Mouse (Mus musculus): ENCODE data around the gene Tead1. TPM values are rescaled to one million over a fixed set of nuclear protein-coding genes. Genes with fewer than 3 reads are reported as not detected.

Tead1 gene
- total and polyA plus RNA-seq, 3 experiments = 0.38 TPM; not detected in 2

GRCm38 (mm10) chr7:112787281-112787680 lies 108.2 kb downstream of the Tead1 start:
- Histone ChIP-seq H3K27me3 (ENCODE audit: insufficient read depth, low read length) (no peaks in the 10 kb centered on the region), H3K4me3 (ENCODE audit: low read depth, low read length) (no peak overlapping the region), H3K9me3 (replicated peaks) (peaks cover 23% of the 10 kb centered on the region), H3K36me3 (replicated peaks) (no peaks in the 10 kb centered on the region), H3K4me1 (ENCODE audit: insufficient read depth, low read depth, low read length) (no peaks in the 10 kb centered on the region)
- ATAC-seq (ENCODE audit: extremely low read depth, insufficient number of reproducible peaks, low FRiP score, poor library complexity, severe bottlenecking) (no peak), DNase-seq (ENCODE audit: low spot score) (no peak)
- TF ChIP-seq GATA2 (IDR thresholded peaks at IDR 0.05; ENCODE audit: borderline replicate concordance, low read depth, low read length) = no peak
- TF ChIP-seq TAL1 (conservative IDR thresholded peaks at IDR 0.05; ENCODE audit: low read depth, low read length) = no peak
- no peak for TF ChIP-seq GATA1 (IDR thresholded peaks at IDR 0.05; ENCODE audit: borderline replicate concordance, low read length)
- no peak for TF ChIP-seq POLR2AphosphoS5 (IDR thresholded peaks at IDR 0.05; ENCODE audit: insufficient replicate concordance, low read depth, low read length)
- no peak for TF ChIP-seq CTCF (IDR thresholded peaks at IDR 0.05; ENCODE audit: low read depth, low read length)

DNA sequence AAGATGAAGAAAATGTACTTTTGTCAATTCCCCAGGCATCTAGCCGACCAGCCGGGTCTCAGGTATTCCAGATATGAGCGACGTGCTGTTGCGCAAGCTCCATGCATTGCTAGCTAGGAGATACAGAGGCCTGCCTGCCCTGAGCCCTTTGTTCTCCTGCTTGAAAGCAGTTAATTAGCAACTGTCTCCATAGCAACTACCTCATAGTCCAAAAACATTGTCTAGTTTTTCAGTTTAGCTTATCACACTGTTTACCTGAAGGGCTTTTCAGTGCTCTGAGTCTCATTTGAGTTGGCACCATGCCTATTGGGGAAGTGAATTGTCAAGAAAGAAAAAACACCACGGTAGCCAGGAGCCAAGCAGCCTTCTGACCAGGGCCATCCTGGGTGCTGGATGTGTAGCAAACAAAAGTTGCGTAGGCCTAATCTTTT lies 109.2 kb downstream of the Tead1 start:
- TF ChIP-seq CTCF (IDR thresholded peaks at IDR 0.05; ENCODE audit: low read depth, low read length) (no peak), GATA2 (IDR thresholded peaks at IDR 0.05; ENCODE audit: borderline replicate concordance, low read depth, low read length) (no peak), TAL1 (conservative IDR thresholded peaks at IDR 0.05; ENCODE audit: low read depth, low read length) (no peak), GATA1 (IDR thresholded peaks at IDR 0.05; ENCODE audit: borderline replicate concordance, low read length) (no peak), POLR2AphosphoS5 (IDR thresholded peaks at IDR 0.05; ENCODE audit: insufficient replicate concordance, low read depth, low read length) (no peak)
- Histone ChIP-seq H3K27me3 (ENCODE audit: insufficient read depth, low read length) (no peaks in the 10 kb centered on the region), H3K36me3 (replicated peaks) (no peaks in the 10 kb centered on the region), H3K9me3 (replicated peaks) (peaks cover 23% of the 10 kb centered on the region), H3K4me1 (ENCODE audit: insufficient read depth, low read depth, low read length) (no peaks in the 10 kb centered on the region), H3K4me3 (ENCODE audit: low read depth, low read length) (no peak overlapping the region)
- ATAC-seq (ENCODE audit: extremely low read depth, insufficient number of reproducible peaks, low FRiP score, poor library complexity, severe bottlenecking) (no peak), DNase-seq (ENCODE audit: low spot score) (no peak)

GRCm38 (mm10) chr7:112789693-112790092 lies 110.6 kb downstream of the Tead1 start:
- no peaks in the 10 kb centered on the region for H3K36me3 ChIP-seq (replicated peaks)
- no peak for TF ChIP-seq POLR2AphosphoS5 (IDR thresholded peaks at IDR 0.05; ENCODE audit: insufficient replicate concordance, low read depth, low read length)
- TF ChIP-seq TAL1 (conservative IDR thresholded peaks at IDR 0.05; ENCODE audit: low read depth, low read length) = no peak
- TF ChIP-seq GATA1 (IDR thresholded peaks at IDR 0.05; ENCODE audit: borderline replicate concordance, low read length) = no peak
- no peak for TF ChIP-seq GATA2 (IDR thresholded peaks at IDR 0.05; ENCODE audit: borderline replicate concordance, low read depth, low read length)
- TF ChIP-seq CTCF (IDR thresholded peaks at IDR 0.05; ENCODE audit: low read depth, low read length) = no peak
- ATAC-seq (ENCODE audit: extremely low read depth, insufficient number of reproducible peaks, low FRiP score, poor library complexity, severe bottlenecking) = no peak
- no peaks in the 10 kb centered on the region for H3K27me3 ChIP-seq (ENCODE audit: insufficient read depth, low read length)
- no peaks in the 10 kb centered on the region for H3K4me1 ChIP-seq (ENCODE audit: insufficient read depth, low read depth, low read length)
- no peak overlapping the region for H3K4me3 ChIP-seq (ENCODE audit: low read depth, low read length)
- peaks cover 19% of the 10 kb centered on the region for H3K9me3 ChIP-seq (replicated peaks)
- DNase-seq (ENCODE audit: low spot score) = no peak

- Histone ChIP-seq H3K4me3 (ENCODE audit: low read depth, low read length) (no peak overlapping the region), H3K27me3 (ENCODE audit: insufficient read depth, low read length) (no peaks in the 10 kb centered on the region), H3K4me1 (ENCODE audit: insufficient read depth, low read depth, low read length) (no peaks in the 10 kb centered on the region), H3K9me3 (replicated peaks) (peaks cover 16% of the 10 kb centered on the region), H3K36me3 (replicated peaks) (no peaks in the 10 kb centered on the region)
- ATAC-seq (ENCODE audit: extremely low read depth, insufficient number of reproducible peaks, low FRiP score, poor library complexity, severe bottlenecking) (no peak), DNase-seq (ENCODE audit: low spot score) (no peak)
- TF ChIP-seq TAL1 (conservative IDR thresholded peaks at IDR 0.05; ENCODE audit: low read depth, low read length) (no peak), POLR2AphosphoS5 (IDR thresholded peaks at IDR 0.05; ENCODE audit: insufficient replicate concordance, low read depth, low read length) (no peak), GATA1 (IDR thresholded peaks at IDR 0.05; ENCODE audit: borderline replicate concordance, low read length) (no peak), CTCF (IDR thresholded peaks at IDR 0.05; ENCODE audit: low read depth, low read length) (no peak), GATA2 (IDR thresholded peaks at IDR 0.05; ENCODE audit: borderline replicate concordance, low read depth, low read length) (no peak)
Observed at GRCm38 (mm10) chr7:112790334-112790733, 111.2 kb downstream of the Tead1 start.

GRCm38 (mm10) chr7:112792679-112793078 lies 113.6 kb downstream of the Tead1 start:
- DNase-seq (ENCODE audit: low spot score) (no peak), ATAC-seq (ENCODE audit: extremely low read depth, insufficient number of reproducible peaks, low FRiP score, poor library complexity, severe bottlenecking) (no peak)
- H3K4me3 ChIP-seq (ENCODE audit: low read depth, low read length) = no peak overlapping the region
- peaks cover 17% of the 10 kb centered on the region for H3K9me3 ChIP-seq (replicated peaks)
- TF ChIP-seq TAL1 (conservative IDR thresholded peaks at IDR 0.05; ENCODE audit: low read depth, low read length) (no peak), CTCF (IDR thresholded peaks at IDR 0.05; ENCODE audit: low read depth, low read length) (no peak), POLR2AphosphoS5 (IDR thresholded peaks at IDR 0.05; ENCODE audit: insufficient replicate concordance, low read depth, low read length) (no peak), GATA2 (IDR thresholded peaks at IDR 0.05; ENCODE audit: borderline replicate concordance, low read depth, low read length) (no peak), GATA1 (IDR thresholded peaks at IDR 0.05; ENCODE audit: borderline replicate concordance, low read length) (no peak)
- no peaks in the 10 kb centered on the region for H3K27me3 ChIP-seq (ENCODE audit: insufficient read depth, low read length)
- no peaks in the 10 kb centered on the region for H3K36me3 ChIP-seq (replicated peaks)
- no peaks in the 10 kb centered on the region for H3K4me1 ChIP-seq (ENCODE audit: insufficient read depth, low read depth, low read length)

- Histone ChIP-seq H3K4me3 (ENCODE audit: low read depth, low read length) (no peak overlapping the region), H3K9me3 (replicated peaks) (peaks cover 20% of the 10 kb centered on the region), H3K4me1 (ENCODE audit: insufficient read depth, low read depth, low read length) (no peaks in the 10 kb centered on the region), H3K27me3 (ENCODE audit: insufficient read depth, low read length) (no peaks in the 10 kb centered on the region), H3K36me3 (replicated peaks) (no peaks in the 10 kb centered on the region)
- DNase-seq (ENCODE audit: low spot score) (no peak), ATAC-seq (ENCODE audit: extremely low read depth, insufficient number of reproducible peaks, low FRiP score, poor library complexity, severe bottlenecking) (no peak)
- TF ChIP-seq CTCF (IDR thresholded peaks at IDR 0.05; ENCODE audit: low read depth, low read length) = no peak
- TF ChIP-seq TAL1 (conservative IDR thresholded peaks at IDR 0.05; ENCODE audit: low read depth, low read length) = no peak
- no peak for TF ChIP-seq GATA1 (IDR thresholded peaks at IDR 0.05; ENCODE audit: borderline replicate concordance, low read length)
- no peak for TF ChIP-seq POLR2AphosphoS5 (IDR thresholded peaks at IDR 0.05; ENCODE audit: insufficient replicate concordance, low read depth, low read length)
- no peak for TF ChIP-seq GATA2 (IDR thresholded peaks at IDR 0.05; ENCODE audit: borderline replicate concordance, low read depth, low read length)
Observed at GRCm38 (mm10) chr7:112793903-112794302, 114.8 kb downstream of the Tead1 start.
